Mouse (Mus musculus) CD4-positive helper T cell, adult 2 months (primary cell): Measurements from ENCODE around the gene Emilin1.

Experiments
- DNase-seq: peaks from one replicate; pipeline ENCODE4 v3.0.0-alpha.2; 2012; ENCODE audit warnings: low read depth, missing footprints, low spot score

The Emilin1 gene

DNA sequence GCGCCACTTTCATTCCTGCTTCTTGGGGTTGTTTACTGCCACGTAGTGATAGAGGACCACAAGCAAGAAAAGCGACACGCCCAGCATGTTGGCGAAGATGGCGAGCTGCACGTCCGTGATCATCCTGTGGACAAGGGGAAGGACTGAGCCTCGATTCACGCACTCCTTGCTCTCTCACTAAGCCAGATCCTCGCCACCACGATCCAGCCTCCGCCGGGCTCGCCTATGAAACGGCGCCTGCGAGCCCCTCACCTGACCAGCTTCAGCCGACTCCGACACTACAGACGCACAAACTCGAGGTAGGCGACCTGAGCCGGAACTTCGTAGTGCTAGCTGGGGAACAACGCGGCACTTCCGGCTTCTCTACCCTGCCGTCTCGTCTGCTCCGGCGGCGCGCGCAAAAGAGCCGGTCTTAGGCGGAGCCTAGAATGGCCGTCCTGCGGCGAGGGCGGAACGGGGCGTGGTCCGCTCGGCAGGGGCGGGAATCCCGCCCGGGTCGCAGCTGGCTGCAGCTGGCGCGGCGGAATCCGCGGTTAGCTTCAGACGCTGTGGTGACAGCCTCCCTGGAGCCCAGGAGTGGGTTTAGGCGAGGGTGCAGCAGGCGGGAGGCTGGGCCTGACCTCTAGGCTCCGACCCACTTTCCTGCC, 5.7 kb upstream of the Emilin1 start, which contains the start of gene Ost4:
Ost4 (minus strand) TSS at position 376 of the 647 bp plus-strand sequence.
- peak; percentile 97 for DNase-seq

DNA sequence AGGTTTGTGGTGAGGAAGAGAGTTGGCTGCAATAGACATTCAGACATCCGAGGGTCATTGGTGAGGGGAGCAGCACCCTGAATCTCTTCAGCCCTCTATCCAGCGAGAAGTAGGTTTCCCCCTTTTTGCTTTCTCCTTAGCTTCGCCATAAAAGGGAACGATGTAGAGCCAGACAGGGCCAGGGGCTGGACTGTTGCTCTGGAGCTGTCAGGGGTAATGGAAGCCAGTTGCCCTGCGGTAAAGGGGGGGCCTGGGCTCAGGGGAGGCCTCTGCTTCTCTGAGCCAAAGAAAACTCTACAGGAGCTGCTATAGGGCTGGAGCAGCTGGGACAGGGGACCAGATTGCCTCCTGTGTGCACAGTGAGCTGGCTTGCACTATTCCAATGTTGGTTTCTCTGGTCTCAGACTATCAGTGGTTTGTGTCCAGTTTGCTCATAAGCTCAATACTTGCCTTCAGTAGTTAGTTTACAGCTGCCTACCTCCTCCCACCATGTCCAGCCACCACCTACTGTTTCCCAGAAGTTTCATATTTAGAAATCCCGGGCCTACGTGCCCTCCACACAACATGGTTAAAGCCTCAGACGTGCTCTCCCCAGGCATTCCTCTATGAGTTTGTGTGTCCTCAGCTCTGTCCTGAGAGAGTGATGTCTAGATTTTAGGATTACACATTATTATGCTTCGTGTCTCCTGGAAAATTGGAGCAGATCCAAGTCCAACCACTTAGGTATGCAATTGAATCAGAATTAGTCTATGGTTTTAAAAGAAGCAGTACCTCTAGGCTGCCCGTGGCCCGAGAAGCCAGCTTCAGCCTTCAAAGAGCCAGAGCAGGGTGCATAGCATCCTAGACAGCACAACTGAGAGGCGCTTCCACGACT, 4.5 kb upstream of the Emilin1 start:
- no peak for DNase-seq

GRCm38 (mm10) chr5:30909300-30909659, 3.9 kb upstream of the Emilin1 start:
- DNase-seq, result no peak

GRCm38 (mm10) chr5:30909863-30910262, 3.3 kb upstream of the Emilin1 start:
- no peak for DNase-seq

- no peak for DNase-seq
Observed at GRCm38 (mm10) chr5:30910481-30910880, 2.7 kb upstream of the Emilin1 start.

DNA sequence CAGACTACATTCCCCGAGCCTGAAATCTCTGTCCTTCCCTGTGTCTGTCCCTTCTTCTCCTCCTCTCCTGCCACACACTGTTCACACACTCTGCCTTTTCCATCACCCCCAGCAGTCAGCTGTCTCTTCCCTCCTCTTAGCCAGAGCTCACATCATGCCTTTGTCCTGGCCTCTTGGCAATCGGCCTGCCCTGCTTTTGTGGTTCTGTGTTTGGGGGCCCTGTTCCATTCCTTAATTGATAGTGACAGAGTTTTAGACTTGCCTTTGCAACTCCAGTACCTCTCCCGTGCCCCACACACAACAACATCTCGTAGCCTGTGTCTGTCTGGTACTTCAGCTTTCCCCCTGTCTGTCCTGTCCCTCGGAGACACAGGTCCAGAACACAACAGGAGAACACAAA, 1.0 kb upstream of the Emilin1 start:
- no peak for DNase-seq

GRCm38 (mm10) chr5:30914101-30914635, 966 bp downstream of the Emilin1 start:
- no peak for DNase-seq

- DNase-seq, result no peak
Observed at GRCm38 (mm10) chr5:30914849-30915248, 1.6 kb downstream of the Emilin1 start.

GRCm38 (mm10) chr5:30915456-30915855, 2.3 kb downstream of the Emilin1 start:
- no peak for DNase-seq

DNA sequence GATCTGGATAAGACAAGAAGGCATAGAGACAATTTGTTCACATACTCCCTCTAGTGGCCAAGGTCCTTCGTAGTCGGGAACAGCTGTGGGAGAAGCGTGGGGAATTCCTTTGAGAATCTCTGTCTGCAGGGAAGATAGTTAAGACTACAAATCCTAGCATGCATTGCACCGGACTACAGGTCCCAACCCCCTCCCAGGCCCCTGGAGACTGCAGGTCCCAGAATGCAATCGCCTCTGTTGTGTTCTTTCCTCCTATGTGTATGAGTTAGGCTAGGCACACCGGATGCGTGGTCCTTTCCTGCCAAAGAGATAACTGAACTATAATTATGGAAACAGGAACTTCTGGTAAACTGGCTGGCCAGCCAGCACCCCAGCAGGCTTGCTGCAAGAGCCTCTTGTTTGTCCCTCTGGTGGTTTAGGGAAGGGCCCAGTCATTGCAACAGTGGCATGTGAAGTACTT, 2.8 kb downstream of the Emilin1 start:
- peak; percentile 67 for DNase-seq

GRCm38 (mm10) chr5:30916841-30917240, 3.6 kb downstream of the Emilin1 start:
- DNase-seq, result no peak

DNA sequence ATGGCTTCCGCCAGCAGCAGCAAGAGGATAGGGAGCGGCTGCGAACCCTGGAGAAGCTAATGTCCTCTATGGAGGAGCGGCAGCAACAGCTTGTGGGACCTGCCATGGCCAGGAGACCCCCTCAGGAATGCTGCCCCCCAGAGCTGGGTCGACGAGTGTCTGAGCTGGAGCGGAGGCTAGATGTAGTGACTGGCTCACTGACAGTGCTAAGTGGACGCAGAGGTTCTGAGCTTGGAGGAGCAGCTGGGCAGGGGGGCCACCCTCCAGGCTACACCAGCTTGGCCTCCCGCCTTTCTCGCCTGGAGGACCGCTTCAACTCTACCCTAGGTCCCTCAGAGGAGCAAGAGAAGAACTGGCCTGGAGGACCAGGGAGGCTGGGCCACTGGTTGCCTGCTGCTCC, 4.1 kb downstream of the Emilin1 start:
- DNase-seq, result no peak

DNA sequence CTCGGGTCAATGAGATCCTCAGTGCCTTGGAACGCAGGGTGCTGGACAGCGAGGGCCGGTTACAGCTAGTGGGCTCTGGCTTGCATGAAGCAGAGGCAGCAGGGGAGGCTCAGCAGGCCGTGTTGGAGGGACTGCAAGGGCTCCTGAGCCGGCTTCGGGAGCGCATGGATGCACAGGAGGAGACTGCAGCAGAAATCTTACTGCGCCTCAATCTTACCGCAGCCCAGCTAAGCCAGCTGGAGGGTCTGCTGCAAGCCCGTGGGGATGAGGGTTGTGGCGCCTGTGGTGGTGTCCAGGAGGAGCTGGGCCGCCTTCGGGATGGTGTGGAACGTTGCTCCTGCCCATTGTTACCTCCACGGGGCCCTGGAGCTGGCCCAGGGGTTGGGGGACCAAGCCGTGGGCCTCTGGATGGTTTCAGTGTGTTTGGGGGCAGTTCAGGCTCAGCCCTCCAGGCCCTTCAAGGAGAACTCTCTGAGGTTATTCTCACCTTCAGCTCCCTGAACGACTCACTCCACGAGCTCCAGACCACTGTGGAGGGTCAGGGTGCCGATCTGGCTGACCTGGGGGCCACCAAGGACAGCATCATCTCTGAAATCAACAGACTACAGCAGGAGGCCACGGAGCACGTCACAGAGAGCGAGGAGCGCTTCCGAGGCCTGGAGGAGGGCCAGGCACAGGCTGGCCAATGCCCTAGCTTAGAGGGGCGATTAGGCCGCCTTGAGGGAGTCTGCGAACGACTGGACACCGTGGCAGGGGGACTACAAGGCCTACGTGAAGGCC, 4.9 kb downstream of the Emilin1 start:
- DNase-seq, result no peak

GRCm38 (mm10) chr5:30918691-30919090, 5.5 kb downstream of the Emilin1 start:
- no peak for DNase-seq

- no peak for DNase-seq
Observed at GRCm38 (mm10) chr5:30919831-30920614, 6.8 kb downstream of the Emilin1 start.

GRCm38 (mm10) chr5:30920621-30921020, 7.4 kb downstream of the Emilin1 start:
- no peak for DNase-seq

GRCm38 (mm10) chr5:30921256-30922033, 8.2 kb downstream of the Emilin1 start, which contains the start of gene Khk:
Gene Khk, plus strand, starts transcription at chr5:30921431.
- DNase-seq, result peak; percentile 91

DNA sequence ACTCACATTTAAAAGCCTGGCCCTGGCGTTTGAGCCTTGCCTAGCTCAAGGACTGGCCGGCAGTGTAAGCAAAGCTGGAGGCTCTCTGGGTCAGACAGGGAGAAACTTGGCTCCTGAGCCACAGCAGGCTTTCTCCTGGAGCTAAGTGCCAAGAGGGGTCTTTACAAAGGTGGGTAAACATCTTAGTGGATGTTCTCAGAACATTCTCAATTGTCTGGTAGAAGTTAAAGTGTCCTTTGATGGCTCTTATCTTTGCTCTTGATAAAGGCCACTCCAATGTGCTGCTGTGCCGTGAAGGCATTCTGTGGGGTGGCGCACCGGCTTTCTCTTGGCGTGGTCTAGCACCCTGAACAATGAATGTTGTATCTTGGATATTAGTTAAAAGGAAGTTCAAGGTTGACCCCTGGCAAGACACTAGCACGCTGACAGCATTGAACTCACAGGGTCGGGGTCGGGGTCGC, 9.4 kb downstream of the Emilin1 start:
- no peak for DNase-seq

DNA sequence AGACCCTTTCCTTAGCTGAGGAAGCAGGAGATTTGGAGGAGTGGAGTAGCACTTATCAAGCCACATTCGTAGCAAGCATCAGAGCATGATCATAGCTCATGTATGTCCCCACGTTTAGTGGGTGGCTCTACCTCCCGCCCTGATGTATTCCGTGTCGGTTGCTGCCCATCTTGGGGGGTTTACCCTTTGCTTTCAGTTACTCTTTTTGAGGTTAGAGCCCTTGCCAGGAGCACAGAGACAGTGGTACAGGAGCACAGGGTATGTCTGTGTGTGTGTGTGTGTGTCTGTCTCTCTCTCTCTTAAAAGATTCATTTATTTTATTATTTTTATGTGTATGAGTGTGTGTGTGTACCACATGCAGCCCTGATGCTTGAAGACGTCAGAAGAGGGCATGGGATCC, 9.9 kb downstream of the Emilin1 start:
- DNase-seq, result no peak

- DNase-seq, result no peak
Observed at GRCm38 (mm10) chr5:30924614-30925013, 11.4 kb downstream of the Emilin1 start.
